Mouse (Mus musculus) testis, adult 2 months (tissue): ENCODE results near the gene Disc1.

ENCODE experiments used
- CTCF ChIP-seq: fragments of 200-500 bp; IDR thresholded peaks from 2 replicates; pipeline ENCODE4 v1.5.1; 2012; ENCODE audit warnings: low read depth, mild to moderate bottlenecking, inconsistent platforms, low read length, moderate library complexity; ENCODE audit not compliant: control insufficient read depth, insufficient read depth, insufficient replicate concordance
- POLR2A ChIP-seq: fragments of 200-500 bp; IDR thresholded peaks from 2 replicates; pipeline ENCODE4 v1.6.1; 2012; ENCODE audit warnings: low read depth, mild to moderate bottlenecking, inconsistent platforms, low read length, moderate library complexity; ENCODE audit not compliant: control insufficient read depth

- TF ChIP-seq CTCF (no peak), POLR2A (no peak)
Observed at GRCm38 (mm10) chr8:125038731-125039130, 15.3 kb upstream of the Disc1 start.
